Mouse (Mus musculus) B cell, adult (primary cell): ENCODE results near the gene Rad50. TPM values are rescaled to one million over a fixed set of nuclear protein-coding genes. Genes with fewer than 3 reads are reported as not detected.

Experiments used
- total RNA-seq: library from RNA; stranded (reverse); gene quantifications from 4 replicates; pipeline ENCODE4 v1.2.4, GENCODE M21; 2023; ENCODE audit not compliant: inconsistent age

Rad50 gene
- total RNA-seq = 27.9 to 36.2 TPM (median 28.8 TPM) in 4 replicates

DNA sequence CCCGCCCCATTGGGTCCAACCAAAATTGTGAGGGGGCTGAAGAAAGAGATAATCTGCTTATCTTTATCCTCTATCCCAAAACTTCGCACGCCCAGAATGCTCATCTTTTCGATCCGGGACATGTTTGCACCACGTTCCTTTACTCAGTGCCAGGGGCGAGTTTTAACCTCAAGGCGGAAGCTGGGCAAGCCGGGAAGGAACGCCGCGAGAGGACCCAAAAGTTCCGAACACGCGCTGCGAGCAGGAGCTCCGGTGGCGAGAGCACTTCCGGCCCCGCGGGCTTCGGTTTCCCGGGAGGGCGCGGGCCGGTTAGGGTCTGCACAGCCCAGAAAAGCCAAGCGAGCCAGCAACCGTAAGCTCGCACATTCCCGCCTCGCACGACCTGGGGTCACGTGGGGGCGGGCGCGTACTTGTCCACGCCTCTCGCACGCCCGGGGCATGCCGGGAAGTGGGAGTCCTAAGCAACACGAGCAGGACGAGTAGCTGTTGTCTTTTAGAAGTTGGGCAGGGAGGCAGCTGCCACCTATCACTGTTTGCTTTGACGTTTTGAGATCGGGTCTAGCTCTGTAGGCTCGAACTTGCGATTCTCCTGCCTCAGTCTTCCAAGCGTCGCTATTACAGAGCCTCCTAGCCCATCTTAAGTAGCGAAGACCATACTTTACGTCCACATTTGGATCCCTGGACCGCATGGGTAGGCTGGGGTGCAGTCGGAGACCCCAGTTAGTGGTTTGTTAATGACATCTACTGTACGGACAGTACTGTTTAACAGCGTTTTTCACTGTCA is at the start of gene Rad50:
TSS of gene Rad50 (minus strand) at position 386 of the 784 bp plus-strand sequence.

DNA sequence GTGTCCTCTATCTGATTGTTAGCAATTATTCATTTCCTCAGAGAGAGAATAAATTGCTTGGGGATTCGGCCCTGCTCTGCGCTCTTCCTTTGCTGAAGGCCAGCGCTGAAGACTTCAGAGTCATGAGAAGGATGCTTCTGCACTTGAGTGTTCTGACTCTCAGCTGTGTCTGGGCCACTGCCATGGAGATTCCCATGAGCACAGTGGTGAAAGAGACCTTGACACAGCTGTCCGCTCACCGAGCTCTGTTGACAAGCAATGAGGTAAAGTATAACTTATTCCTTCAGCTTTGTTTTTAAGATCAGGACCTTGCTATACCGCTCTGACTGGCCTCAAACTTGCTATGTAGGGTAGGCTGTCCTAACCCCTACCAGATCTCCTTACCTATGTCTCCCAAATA is 13.6 kb upstream of the Rad50 start, which contains the start of gene Il5:
TSS of gene Il5 (plus strand) at position 80 of the 400 bp plus-strand sequence.

DNA sequence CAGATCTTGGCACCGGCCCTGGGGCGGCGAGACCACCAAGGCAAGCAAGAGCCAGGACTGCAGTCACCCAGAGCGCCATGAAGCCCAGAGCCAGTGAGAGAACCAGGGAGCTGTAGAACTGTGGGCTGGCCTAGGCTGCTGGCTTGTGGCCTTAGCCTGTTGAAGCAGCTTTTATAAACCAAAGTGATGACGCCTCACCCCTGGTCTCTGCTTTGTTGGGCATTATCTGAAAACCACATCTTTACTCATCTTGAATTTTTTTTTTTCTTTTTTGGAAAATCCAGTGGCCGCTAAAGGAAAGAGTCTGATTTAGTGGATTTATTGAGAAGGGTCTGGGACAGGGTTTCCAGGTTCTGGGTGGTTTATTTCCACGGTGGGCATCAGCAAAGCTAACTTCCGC is 72.6 kb downstream of the Rad50 start, which contains the start of gene Il13:
TSS of gene Il13 (minus strand) at position 147 of the 400 bp plus-strand sequence.

DNA sequence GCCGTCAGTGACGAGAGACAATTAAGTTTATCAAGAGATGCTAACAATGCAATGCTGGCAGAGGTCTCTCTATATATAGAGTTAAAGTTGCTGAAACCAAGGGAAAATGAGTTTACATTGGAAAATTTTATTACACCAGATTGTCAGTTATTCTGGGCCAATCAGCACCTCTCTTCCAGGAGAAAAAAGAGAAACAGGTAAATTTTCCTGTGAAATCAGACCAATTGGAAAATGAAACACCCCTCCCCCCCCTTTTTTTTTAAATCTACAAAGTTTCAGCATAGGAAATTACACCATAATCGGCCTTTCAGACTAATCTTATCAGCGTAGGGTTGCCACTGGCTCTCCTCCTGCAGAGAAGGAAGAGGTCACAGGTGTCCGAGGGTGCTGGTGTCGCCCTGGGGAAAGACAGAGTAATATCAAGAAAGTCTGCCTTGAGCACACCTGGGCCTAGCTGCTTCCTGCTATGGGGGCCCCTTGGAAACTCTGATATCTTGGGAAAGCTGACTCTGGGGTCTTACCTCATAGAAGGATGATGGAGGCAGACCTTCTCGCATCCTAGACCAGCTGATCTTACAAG is 88.4 kb downstream of the Rad50 start, which contains the start of gene Il4:
TSS of gene Il4 (minus strand) at position 51 of the 580 bp plus-strand sequence.

Other genes with a start within 250 kb of the Rad50 start
- not detected in 4 replicates for gene Gm9837, start 236.8 kb downstream of the Rad50 start, total RNA-seq
- gene Gm9945, start 227.2 kb downstream of the Rad50 start, total RNA-seq = not detected in 4 replicates
- not detected in 4 replicates for gene Sowaha, start 227.0 kb downstream of the Rad50 start, total RNA-seq
- gene Sept8, start 188.1 kb downstream of the Rad50 start, total RNA-seq = 0.22 to 0.54 TPM in 2 of 4 replicates, not detected in the others
- 3.0 to 8.7 TPM (median 6.1 TPM) in 4 replicates for gene Kif3a, start 139.9 kb downstream of the Rad50 start, total RNA-seq
- gene Il4, start 88.7 kb downstream of the Rad50 start, total RNA-seq = not detected in 4 replicates
- gene Il13, start 72.6 kb downstream of the Rad50 start, total RNA-seq = not detected in 4 replicates
- not detected in 4 replicates for gene Il5, start 13.5 kb upstream of the Rad50 start, total RNA-seq
- gene Irf1, start 62.7 kb upstream of the Rad50 start, total RNA-seq = 171 to 209 TPM (median 184 TPM) in 4 replicates
- gene Gm17334, start 65.9 kb upstream of the Rad50 start, total RNA-seq = not detected in 4 replicates
- 4.3 to 6.7 TPM (median 5.4 TPM) in 4 replicates for gene Gm12216, start 151.9 kb upstream of the Rad50 start, total RNA-seq
- 12.9 to 14.9 TPM (median 14.5 TPM) in 4 replicates for gene Slc22a5, start 184.3 kb upstream of the Rad50 start, total RNA-seq